ENCODE assay signal across 22 mouse cellular contexts in genomic region chr14:47023529-47023928, GRCm38 (mm10).
DNase-seq lines count a peak whose midpoint lies in the region; ATAC-seq lines count a peak whose summit lies in the region.
"Had no signal": no experiment of that assay in that cellular context is flagged by ENCODE, and none has a peak within 500 bp of the region (broad histone marks: within the 10 kb centered on the region; RNA-seq: fewer than 3 reads in every experiment).

No protein-coding gene starts in this region.

- peak; percentile 22; the same call in 1 of the 2 replicates for ATAC-seq in frontal cortex, adult (ENCODE audit: low TSS enrichment)
- ATAC-seq: forebrain, embryonic 16.5 days; hindbrain, postnatal 0 days; inflammation-experienced regulatory T-cells, adult 6 months; Patski had no signal

- no peak for DNase-seq in frontal cortex, postnatal 36 days (ENCODE audit: low spot score in 2 of 2)
- peak; percentile 13 to 15 for DNase-seq in kidney, adult 8-10 months
- no peak for DNase-seq in kidney, postnatal 4 days
- peak; percentile 66 for DNase-seq in 3134 (ENCODE audit: extremely low read depth, insufficient read length, low spot score)
- DNase-seq in brain, adult 2 months (ENCODE audit: low read depth, low spot score): peak; percentile 33
- DNase-seq in B cell, adult 2 months: no peak
- DNase-seq in lung, postnatal 36 days: no peak
- DNase-seq: adrenal gland, postnatal 10 days; adrenal gland, postnatal 36 days; cerebellum, adult 11 months; cerebellum, adult 2 months; cerebellum, adult 9-11 months; cerebellum, postnatal 25 days; gastrocnemius, postnatal 36 days; heart, adult 2 months; heart, postnatal 14 days; heart, postnatal 4 days had no signal

Comparison
In these comparisons a context has a peak if more than half of its experiments do, and no peak if none do; other contexts are left out.
1. DNase-seq: peak in kidney, adult 8-10 months (2 of 2), 3134 (single experiment) and brain, adult 2 months (single experiment); none in frontal cortex, postnatal 36 days (0 of 2), kidney, postnatal 4 days (0 of 2), B cell, adult 2 months (0 of 2) and lung, postnatal 36 days (single experiment).